Mouse (Mus musculus) v-Abl transformed pro-B cells (cell line): ENCODE measurements around the gene Dctpp1.

ENCODE experiments used
- in situ Hi-C, 2 experiments: fragments of 400-800 bp; cut with MboI; formaldehyde crosslinking; loops; one replicate each; pipeline ENCODE4 v1.15.1; 2025; ENCODE audit not compliant: unreplicated experiment in 2 of 2

The Dctpp1 gene

GRCm38 (mm10) chr7:127271093-127271492, 10.6 kb upstream of the Dctpp1 start:
- in situ Hi-C loops = loop anchor here (5.0 to 25.0 kb wide), 2 partner anchors 36 to 216 kb away; partner anchors contain the start of gene Fbrs (in 1 of the 2)

GRCm38 (mm10) chr7:127270666-127271065, 10.2 kb upstream of the Dctpp1 start:
- in situ Hi-C loops = loop anchor here (5.0 to 25.0 kb wide), 2 partner anchors 37 to 217 kb away; partner anchors contain the start of gene Fbrs (in 1 of the 2)

DNA sequence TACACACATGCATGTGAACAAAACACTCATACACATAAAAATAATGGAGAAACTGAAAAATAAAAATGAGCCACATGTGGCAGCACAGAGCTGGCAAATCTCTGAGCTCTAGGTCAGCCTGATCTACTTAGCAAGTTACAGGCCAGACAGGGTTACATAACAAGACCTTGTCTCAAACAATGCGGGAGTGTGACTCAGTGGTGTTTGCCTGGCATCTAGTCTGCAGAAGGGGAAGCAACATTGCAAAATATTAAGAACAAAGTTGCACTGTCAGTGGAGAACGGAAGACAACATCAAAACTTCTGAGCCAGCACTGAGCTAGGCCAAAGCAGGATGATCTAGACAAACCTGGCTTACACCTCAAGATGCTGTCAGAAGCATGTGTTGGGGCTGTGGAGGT, 9.7 kb upstream of the Dctpp1 start:
- in situ Hi-C loops = loop anchor here (5.0 to 25.0 kb wide), 2 partner anchors 37 to 217 kb away; partner anchors contain the start of gene Fbrs (in 1 of the 2)

GRCm38 (mm10) chr7:127263526-127263925, 3.0 kb upstream of the Dctpp1 start:
- in situ Hi-C loops = loop anchor here (5.0 to 25.0 kb wide), 3 partner anchors 74 to 224 kb away; partner anchors contain the start of gene Fbrs (in 1 of the 2)

GRCm38 (mm10) chr7:127262218-127262961, 1.9 kb upstream of the Dctpp1 start:
- in situ Hi-C loops = loop anchor here (5.0 to 25.0 kb wide), 3 partner anchors 75 to 225 kb away; partner anchors contain the start of gene Fbrs (in 1 of the 2)

DNA sequence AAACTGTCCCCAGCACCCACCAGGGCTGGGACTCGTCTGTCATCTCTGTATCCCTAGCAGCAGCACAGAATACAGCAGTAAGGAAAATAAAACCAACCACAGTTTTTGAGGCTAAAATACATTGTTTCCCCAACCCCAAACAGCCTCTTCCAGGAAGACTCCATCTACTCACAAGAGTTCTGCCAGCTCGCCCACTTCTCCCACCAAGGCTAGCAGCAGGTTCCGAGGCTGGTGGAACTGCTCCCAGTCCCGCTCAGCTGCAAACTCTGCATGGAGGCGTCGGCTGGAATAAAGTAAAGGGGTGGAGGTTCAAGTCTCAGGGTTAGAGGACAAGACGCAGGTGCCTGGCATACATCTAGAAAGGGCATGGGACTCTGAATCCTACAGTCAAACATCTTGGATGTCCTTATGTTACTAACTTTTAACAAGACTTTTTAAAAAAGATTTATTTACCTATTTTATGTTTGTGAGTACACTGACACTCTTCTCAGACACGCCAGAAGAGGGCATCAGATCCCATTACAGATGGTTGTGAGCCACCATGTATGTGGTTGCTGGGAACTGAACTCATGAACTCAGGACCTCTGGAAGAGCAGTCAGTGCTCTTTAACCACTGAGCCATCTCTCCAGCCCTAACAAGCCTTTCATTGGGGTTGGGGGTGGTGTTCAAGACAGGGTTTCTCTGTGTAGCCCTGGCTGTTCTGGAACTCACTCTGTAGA, 1.2 kb downstream of the Dctpp1 start:
- in situ Hi-C loops = loop anchor here in 1 of 2 experiments (25.0 kb wide), 1 partner anchor 228 kb away; the partner anchor contains the start of gene Fbrs

GRCm38 (mm10) chr7:127256518-127256917, 4.0 kb downstream of the Dctpp1 start:
- in situ Hi-C loops = loop anchor here in 1 of 2 experiments (25.0 kb wide), 1 partner anchor 231 kb away; the partner anchor contains the start of gene Fbrs

DNA sequence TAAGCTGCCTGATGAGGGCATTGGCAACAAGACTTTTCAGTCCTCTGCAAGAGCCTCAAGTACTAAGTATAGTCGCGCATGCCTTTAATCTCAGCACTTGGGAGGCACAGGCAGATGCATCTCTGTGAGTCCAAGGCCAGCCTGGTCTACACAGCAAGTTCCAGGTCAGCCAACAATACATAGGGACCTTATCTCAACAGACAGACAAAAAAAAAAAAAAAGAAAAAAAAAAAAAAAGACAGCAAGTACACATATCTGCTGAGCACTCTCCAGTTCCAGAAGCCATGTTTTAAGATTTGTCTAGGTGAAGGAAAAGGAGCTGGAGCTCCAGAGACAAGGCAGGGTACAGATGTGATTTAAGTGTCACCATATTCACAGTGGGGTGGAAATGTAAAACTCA, 4.5 kb downstream of the Dctpp1 start:
- in situ Hi-C loops = loop anchor here in 1 of 2 experiments (25.0 kb wide), 1 partner anchor 231 kb away; the partner anchor contains the start of gene Fbrs

DNA sequence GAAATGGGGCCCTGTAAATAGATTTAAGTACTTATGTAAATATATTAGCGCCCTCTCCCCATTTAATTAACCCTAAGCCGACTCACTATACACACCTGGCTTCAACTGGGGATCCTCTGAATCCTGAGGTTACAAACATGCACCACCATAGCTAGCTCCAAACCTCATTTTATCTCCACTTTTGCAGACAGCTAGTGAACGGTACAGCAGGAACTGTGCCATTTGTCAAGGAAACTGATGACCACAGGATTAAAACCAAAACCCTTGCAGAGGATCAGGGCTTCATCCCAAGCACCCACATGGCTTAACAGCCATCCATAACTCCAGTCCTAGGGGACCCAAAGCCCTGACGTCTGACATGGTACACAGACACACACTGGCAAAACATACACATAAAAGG, 5.5 kb downstream of the Dctpp1 start:
- in situ Hi-C loops = loop anchor here in 1 of 2 experiments (25.0 kb wide), 1 partner anchor 232 kb away; the partner anchor contains the start of gene Fbrs

- in situ Hi-C loops = loop anchor here in 1 of 2 experiments (25.0 kb wide), 1 partner anchor 233 kb away; the partner anchor contains the start of gene Fbrs
Measured at GRCm38 (mm10) chr7:127253821-127254769, 6.4 kb downstream of the Dctpp1 start.

- in situ Hi-C loops = loop anchor here in 1 of 2 experiments (25.0 kb wide), 1 partner anchor 234 kb away; the partner anchor contains the start of gene Fbrs
Measured at GRCm38 (mm10) chr7:127253341-127253740, 7.2 kb downstream of the Dctpp1 start.

DNA sequence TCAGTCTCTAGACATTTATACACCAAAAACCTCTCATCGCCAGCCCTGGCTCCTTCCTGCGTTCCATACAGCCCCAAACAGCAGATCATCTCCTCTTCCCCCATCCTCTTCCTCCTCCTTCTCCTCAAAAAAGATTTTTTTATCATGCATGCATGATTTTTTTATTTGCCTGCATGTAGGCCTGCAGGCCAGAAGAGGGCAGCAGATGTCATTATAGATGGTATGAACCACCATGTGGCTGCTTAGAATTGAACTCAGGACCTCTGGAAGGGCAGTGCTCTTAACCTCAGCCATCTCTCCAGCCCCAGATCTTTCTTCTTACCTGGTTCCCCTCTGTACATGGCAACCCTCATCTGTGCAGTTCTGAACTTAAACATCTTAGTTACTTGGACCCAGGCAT, 8.1 kb downstream of the Dctpp1 start:
- in situ Hi-C loops = loop anchor here in 1 of 2 experiments (25.0 kb wide), 1 partner anchor 235 kb away; the partner anchor contains the start of gene Fbrs

DNA sequence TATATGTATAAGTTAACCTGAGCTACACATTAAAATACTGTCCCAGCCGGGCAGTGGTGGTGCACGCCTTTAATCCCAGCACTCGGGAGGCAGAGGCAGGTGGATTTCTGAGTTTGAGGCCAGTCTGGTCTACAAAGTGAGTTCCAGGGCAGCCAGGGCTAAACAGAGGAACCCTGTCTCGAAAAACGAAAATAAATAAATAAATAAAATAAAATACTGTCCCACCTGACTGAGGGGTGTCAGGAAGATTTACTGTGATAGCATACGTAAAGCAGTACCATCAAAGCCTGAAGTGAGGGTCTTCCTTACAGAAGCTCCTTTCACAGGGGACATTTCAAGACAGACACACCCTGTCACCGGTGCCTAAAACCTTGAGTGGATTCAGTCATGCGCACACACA, 10.0 kb downstream of the Dctpp1 start:
- in situ Hi-C loops = loop anchor here in 1 of 2 experiments (25.0 kb wide), 1 partner anchor 237 kb away; the partner anchor contains the start of gene Fbrs

- in situ Hi-C loops = no loop called here
Measured at GRCm38 (mm10) chr7:127244658-127245510, 15.6 kb downstream of the Dctpp1 start.

DNA sequence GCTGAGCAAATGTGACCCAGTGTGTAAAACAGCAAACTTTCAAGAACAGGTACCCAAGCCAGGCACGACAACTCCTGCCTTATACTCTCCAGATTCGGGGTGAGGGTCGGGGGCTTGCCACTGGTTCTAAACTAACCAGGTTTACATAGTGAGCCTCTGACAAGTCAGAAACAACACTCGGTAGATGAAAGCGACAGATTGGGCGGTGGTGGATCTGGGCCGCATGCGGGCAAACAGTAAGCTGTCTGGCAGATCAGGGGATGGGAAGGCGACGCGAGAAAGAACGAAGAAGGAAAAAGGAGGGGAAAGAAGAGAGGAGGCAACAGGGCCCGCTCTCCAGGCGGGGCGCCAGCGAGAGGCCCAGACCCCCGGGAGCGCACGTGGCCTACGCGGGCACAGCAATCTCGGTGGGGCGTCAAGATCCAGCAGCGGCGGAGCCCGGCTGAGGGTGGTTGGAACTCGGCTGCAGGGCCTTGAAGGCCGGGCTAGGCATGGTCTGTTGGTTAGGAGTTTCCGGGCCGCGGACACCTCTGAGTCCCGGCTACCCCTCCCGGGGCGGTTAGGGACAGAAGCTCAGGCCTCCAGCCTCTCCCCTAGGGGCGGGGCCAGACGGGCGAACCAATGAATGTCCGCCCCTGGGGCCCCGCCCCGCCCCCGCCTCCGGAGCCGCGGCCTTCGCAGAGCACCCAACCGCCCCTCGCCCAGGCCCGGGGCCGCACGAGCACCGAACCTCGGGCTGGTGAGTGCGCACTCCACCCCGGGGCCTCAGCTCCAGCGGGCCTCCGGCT, 16.4 kb downstream of the Dctpp1 start, which contains the start of gene Zfp771:
Gene Zfp771 (plus strand): TSS at position 405 of the 788 bp plus-strand sequence.
- in situ Hi-C loops = no loop called here

GRCm38 (mm10) chr7:127243361-127243867, 17.1 kb downstream of the Dctpp1 start:
- in situ Hi-C loops = no loop called here

DNA sequence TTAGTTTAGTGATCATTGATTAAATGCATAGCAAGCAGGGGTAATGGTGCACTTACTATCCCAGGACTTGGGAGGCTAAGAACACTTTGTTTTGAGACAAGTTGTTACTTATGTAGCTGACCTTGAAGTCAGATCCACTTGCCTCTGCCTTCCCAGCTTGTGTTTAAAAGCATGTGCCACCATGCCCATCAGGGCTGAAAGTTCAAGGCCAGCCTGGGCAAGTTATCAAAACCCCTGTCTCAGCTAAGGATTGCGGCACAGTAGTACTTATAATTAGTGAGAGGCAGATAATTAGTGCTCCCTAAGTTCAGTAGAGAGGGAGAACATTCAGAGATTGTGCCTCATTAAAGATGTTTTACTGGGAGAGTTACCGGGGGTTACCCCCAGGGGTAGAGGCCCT, 25.7 kb downstream of the Dctpp1 start:
- in situ Hi-C loops = no loop called here
